Mouse (Mus musculus): ENCODE data around the gene Fip1l1.

DNA sequence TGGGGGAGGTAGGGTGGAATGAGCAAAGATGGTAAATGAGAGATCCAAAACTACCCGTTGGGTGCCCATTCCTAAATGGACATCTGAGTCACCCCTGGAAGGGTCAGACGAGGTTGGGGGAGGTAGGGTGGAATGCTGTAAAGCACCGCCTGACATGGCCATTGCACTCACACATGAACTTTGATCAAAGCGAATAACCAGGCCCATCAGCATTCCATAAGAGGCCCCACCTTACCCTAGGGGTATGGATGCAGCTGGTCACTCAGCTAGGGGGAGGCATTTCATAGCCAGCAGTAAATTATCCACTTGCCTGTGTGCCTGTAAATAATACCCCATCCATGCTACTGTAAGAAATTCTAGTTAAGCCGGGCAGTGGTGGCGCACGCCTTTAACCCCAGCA lies 53.9 kb downstream of the Fip1l1 start:
- no peak for TF ChIP-seq CTCF (IDR thresholded peaks at IDR 0.05; ENCODE audit: control insufficient read depth, insufficient read depth, insufficient read length)
- TF ChIP-seq MYOD1 (IDR thresholded peaks at IDR 0.05; ENCODE audit: control insufficient read depth, insufficient read length, low read depth): no peak

Measured in C2C12 (cell line).